ENCODE assay signal across 8 mouse cellular contexts in genomic region chr4:126226640-126227039, GRCm38 (mm10). TPM values are rescaled to one million over a fixed set of nuclear protein-coding genes. Genes with fewer than 3 reads are reported as not detected.
A peak's percentile ranks its signal among the peaks of the same experiment; 100 is the strongest.
DNase-seq lines count a peak whose midpoint lies in the region; ATAC-seq and TF ChIP-seq lines count a peak whose summit lies in the region.
"Had no signal": no experiment of that assay in that cellular context is flagged by ENCODE, and none has a peak within 500 bp of the region (broad histone marks: within the 10 kb centered on the region; RNA-seq: fewer than 3 reads in every experiment).

No protein-coding gene starts in this region.

- 52% methylated on average over 12 of the region's 12 CpGs for WGBS in heart, embryonic 10.5 days
- WGBS in lung, embryonic 16.5 days, result 42% methylated on average over 12 of the region's 12 CpGs
- 54% methylated on average over 12 of the region's 12 CpGs for WGBS in limb, embryonic 14.5 days

- no peak for DNase-seq in heart, embryonic 10.5 days (ENCODE audit: low spot score)
- DNase-seq in heart, adult 8-10 months (ENCODE audit: low spot score), result no peak
- no peak for DNase-seq in lung, postnatal 4 days
- no peak for DNase-seq in limb, embryonic 14.5 days (ENCODE audit: low spot score)
- DNase-seq in thymus, postnatal 4 days, result no peak
- no peak for DNase-seq in embryo, embryonic 10.5 days (ENCODE audit: low spot score)

- H3K36me3 ChIP-seq in heart, embryonic 10.5 days, result peaks cover 20% of the 10 kb centered on the region
- H3K36me3 ChIP-seq in lung, embryonic 16.5 days (ENCODE audit: control insufficient read depth, insufficient read depth, low read length), result peaks cover 7% of the 10 kb centered on the region
- peaks cover 17% of the 10 kb centered on the region for H3K36me3 ChIP-seq in limb, embryonic 14.5 days (ENCODE audit: control insufficient read depth, insufficient read depth, low read length)

- H3K9me3 ChIP-seq in heart, embryonic 10.5 days, result no peaks in the 10 kb centered on the region
- H3K9me3 ChIP-seq in lung, embryonic 16.5 days (ENCODE audit: control insufficient read depth, low read length), result no peaks in the 10 kb centered on the region
- H3K9me3 ChIP-seq in limb, embryonic 14.5 days (ENCODE audit: control insufficient read depth, low read length), result no peaks in the 10 kb centered on the region
- H3K9me3 ChIP-seq: liver, embryonic 15.5 days had no signal

- peak; percentile 13; the same call in 1 of the 2 replicates for ATAC-seq in lung, embryonic 16.5 days (ENCODE audit: low read depth)
- ATAC-seq in limb, embryonic 14.5 days (ENCODE audit: low FRiP score, low read depth), result no peak

- peaks cover 16% of the 10 kb centered on the region for H3K4me1 ChIP-seq in heart, embryonic 10.5 days
- peaks cover 9% of the 10 kb centered on the region for H3K4me1 ChIP-seq in lung, embryonic 16.5 days (replicated peaks; ENCODE audit: control insufficient read depth, insufficient read depth, low read length)
- H3K4me1 ChIP-seq in limb, embryonic 14.5 days (ENCODE audit: control insufficient read depth, insufficient read depth, low read length), result no peaks in the 10 kb centered on the region

- no peaks in the 10 kb centered on the region for H3K27me3 ChIP-seq in heart, embryonic 10.5 days (ENCODE audit: insufficient read depth, poor library complexity, severe bottlenecking)
- H3K27me3 ChIP-seq in lung, embryonic 16.5 days (ENCODE audit: control insufficient read depth, insufficient read depth, low read depth, low read length), result no peaks in the 10 kb centered on the region
- H3K27me3 ChIP-seq in limb, embryonic 14.5 days (ENCODE audit: control insufficient read depth, insufficient read depth, low read length), result no peaks in the 10 kb centered on the region

- H3K4me3 ChIP-seq in heart, embryonic 10.5 days, result peak overlapping the region; percentile 47; the same call in 1 of the 2 replicates
- H3K4me3 ChIP-seq in lung, embryonic 16.5 days (ENCODE audit: low read length), result no peak overlapping the region
- no peak overlapping the region for H3K4me3 ChIP-seq in limb, embryonic 14.5 days (replicated peaks; ENCODE audit: low read length)

- no peak overlapping the region for H3K4me2 ChIP-seq in lung, embryonic 16.5 days (ENCODE audit: low read depth, low read length)
- H3K4me2 ChIP-seq in limb, embryonic 14.5 days (replicated peaks; ENCODE audit: low read depth, low read length, severe bottlenecking), result peak overlapping the region; percentile 44; the same call in 1 of the 2 replicates

- no peak overlapping the region for H3K27ac ChIP-seq in heart, embryonic 10.5 days
- no peak overlapping the region for H3K27ac ChIP-seq in lung, embryonic 16.5 days (ENCODE audit: low read length)
- H3K27ac ChIP-seq in limb, embryonic 14.5 days (replicated peaks; ENCODE audit: low read depth, low read length), result no peak overlapping the region
- H3K27ac ChIP-seq: liver, embryonic 15.5 days had no signal

- no peak for TF ChIP-seq POLR2A in limb, embryonic 14.5 days (IDR thresholded peaks at IDR 0.05; ENCODE audit: borderline replicate concordance, extremely low read depth, insufficient read depth, insufficient read length)

- H3K9ac ChIP-seq in lung, embryonic 16.5 days (ENCODE audit: low read length), result no peak overlapping the region
- no peak overlapping the region for H3K9ac ChIP-seq in limb, embryonic 14.5 days (ENCODE audit: low read depth, low read length, severe bottlenecking)

RNA-seq across cellular contexts. Expression of gene Thrap3, which starts 24.1 kb away (rescaled TPM):
- polyA plus RNA-seq in heart, embryonic 10.5 days (2016; fragmentation: Nextera tagmentation; extraction: Ambion mirVana), result 194 and 200 TPM in 2 replicates
- total RNA-seq in heart, adult 8-10 months (2022), result 100 to 1,000 TPM; 112 to 128 (median 121) TPM
- polyA plus RNA-seq in lung, embryonic 16.5 days (2015; fragmentation: Nextera tagmentation; extraction: Ambion mirVana), result 197 and 213 TPM in 2 replicates
- polyA plus RNA-seq in limb, embryonic 14.5 days (2012; rRNA removed), result 168 and 191 TPM in 2 replicates
- 204 and 229 TPM in 2 replicates for polyA plus RNA-seq in limb, embryonic 14.5 days (2014; fragmentation: Nextera tagmentation; extraction: Ambion mirVana)

RNA-seq across cellular contexts. Expression of gene Map7d1, which starts 29.5 kb away (rescaled TPM):
- 49.1 and 74.8 TPM in 2 replicates for polyA plus RNA-seq in heart, embryonic 10.5 days (2016; fragmentation: Nextera tagmentation; extraction: Ambion mirVana)
- 100 to 1,000 TPM; 266 to 279 (median 267) TPM for total RNA-seq in heart, adult 8-10 months (2022)
- polyA plus RNA-seq in lung, embryonic 16.5 days (2015; fragmentation: Nextera tagmentation; extraction: Ambion mirVana), result 26.0 and 26.9 TPM in 2 replicates
- 113 and 119 TPM in 2 replicates for polyA plus RNA-seq in limb, embryonic 14.5 days (2012; rRNA removed)
- 58.3 and 68.4 TPM in 2 replicates for polyA plus RNA-seq in limb, embryonic 14.5 days (2014; fragmentation: Nextera tagmentation; extraction: Ambion mirVana)

RNA-seq across cellular contexts. Expression of gene Trappc3, which starts 35.5 kb away (rescaled TPM):
- 74.9 and 86.4 TPM in 2 replicates for polyA plus RNA-seq in heart, embryonic 10.5 days (2016; fragmentation: Nextera tagmentation; extraction: Ambion mirVana)
- total RNA-seq in heart, adult 8-10 months (2022), result 10 to 100 TPM; 45.4 to 56.5 (median 51.6) TPM
- polyA plus RNA-seq in lung, embryonic 16.5 days (2015; fragmentation: Nextera tagmentation; extraction: Ambion mirVana), result 101 and 107 TPM in 2 replicates
- polyA plus RNA-seq in limb, embryonic 14.5 days (2012; rRNA removed), result 93.6 and 113 TPM in 2 replicates
- polyA plus RNA-seq in limb, embryonic 14.5 days (2014; fragmentation: Nextera tagmentation; extraction: Ambion mirVana), result 34.5 and 38.3 TPM in 2 replicates

RNA-seq across cellular contexts. Expression of gene Col8a2, which starts 60.0 kb away (rescaled TPM):
- 3.3 and 3.7 TPM in 2 replicates for polyA plus RNA-seq in heart, embryonic 10.5 days (2016; fragmentation: Nextera tagmentation; extraction: Ambion mirVana)
- total RNA-seq in heart, adult 8-10 months (2022), result under 1 TPM; 0.35 to 0.91 (median 0.46) TPM
- 3.6 and 4.6 TPM in 2 replicates for polyA plus RNA-seq in lung, embryonic 16.5 days (2015; fragmentation: Nextera tagmentation; extraction: Ambion mirVana)
- 50.3 and 57.4 TPM in 2 replicates for polyA plus RNA-seq in limb, embryonic 14.5 days (2012; rRNA removed)
- polyA plus RNA-seq in limb, embryonic 14.5 days (2014; fragmentation: Nextera tagmentation; extraction: Ambion mirVana), result 74.6 and 75.4 TPM in 2 replicates
